Mouse (Mus musculus) G1E (cell line): ENCODE measurements around the gene Ccp110. TPM values are rescaled to one million over a fixed set of nuclear protein-coding genes. Genes with fewer than 3 reads are reported as not detected.
A peak's percentile ranks its signal among the peaks of the same experiment; 100 is the strongest.

Experiments
- ATAC-seq: 2 replicates; pipeline ENCODE4 v1.8.0; 2016; ENCODE audit warnings: mild to moderate bottlenecking; ENCODE audit not compliant: insufficient number of reproducible peaks, poor library complexity, low FRiP score, severe bottlenecking; ENCODE audit errors: extremely low read depth
- DNase-seq: peaks from one replicate; pipeline ENCODE4 v3.0.0; 2012; ENCODE audit warnings: low spot score
- H3K27me3 ChIP-seq: 2 replicates; pipeline ENCODE4 v1.6.1; 2012; ENCODE audit warnings: mild to moderate bottlenecking, low read length, inconsistent platforms; ENCODE audit not compliant: insufficient read depth
- H3K36me3 ChIP-seq: replicated peaks from 2 replicates; pipeline ENCODE3; 2012; ENCODE audit warnings: mild to moderate bottlenecking, inconsistent platforms
- H3K4me1 ChIP-seq: 2 replicates; pipeline ENCODE4 v1.6.1; 2012; ENCODE audit warnings: low read depth, low read length, inconsistent platforms, mixed read lengths; ENCODE audit not compliant: insufficient read depth
- H3K4me3 ChIP-seq: 2 replicates; pipeline ENCODE4 v1.5.1; 2012; ENCODE audit warnings: low read depth, mild to moderate bottlenecking, inconsistent platforms, low read length, moderate library complexity, mixed read lengths
- H3K9me3 ChIP-seq: replicated peaks from 2 replicates; pipeline ENCODE4 v1.6.1; 2012; ENCODE audit warnings: inconsistent platforms
- CTCF ChIP-seq: IDR thresholded peaks from 2 replicates; pipeline ENCODE4 v1.5.1; 2012; ENCODE audit warnings: low read depth, low read length, inconsistent platforms, mixed read lengths
- GATA1 ChIP-seq: IDR thresholded peaks from 2 replicates; pipeline ENCODE4 v1.6.1; 2012; ENCODE audit warnings: borderline replicate concordance, low read length, inconsistent platforms, mixed read lengths
- GATA2 ChIP-seq: IDR thresholded peaks from 2 replicates; pipeline ENCODE4 v1.6.1; 2012; ENCODE audit warnings: low read depth, low read length, inconsistent platforms, borderline replicate concordance
- POLR2AphosphoS5 ChIP-seq: IDR thresholded peaks from 2 replicates; pipeline ENCODE4 v1.6.1; 2012; ENCODE audit warnings: low read depth, low read length, inconsistent platforms; ENCODE audit not compliant: insufficient replicate concordance
- TAL1 ChIP-seq: conservative IDR thresholded peaks from 2 replicates; pipeline ENCODE4 v1.6.1; 2012; ENCODE audit warnings: low read depth, low read length, inconsistent platforms, mixed read lengths
- polyA plus RNA-seq: library from polyadenylated mRNA; stranded (reverse); fragments of >175 nt; gene quantifications from 2 replicates; pipeline ENCODE4 v1.2.3, GENCODE M21; 2012
- total RNA-seq, 2 experiments: library from RNA; stranded (forward) in 1 of 2; stranded (reverse) in 1 of 2; fragments of 200-1000 nt in 1 of 2; fragments of >200 nt in 1 of 2; fragmentation: Nextera tagmentation in 1 of 2; gene quantifications; 2 replicates each; pipeline ENCODE4 v1.2.3; 2014 to 2017

The Ccp110 gene
- total and polyA plus RNA-seq, 3 experiments = 0.91 to 25.5 (median 22.7) TPM

GRCm38 (mm10) chr7:118705101-118705961 lies 7.0 kb upstream of the Ccp110 start, which contains the start of gene Gde1:
TSS of gene Gde1 (minus strand) at chr7:118705778.
- H3K4me1 ChIP-seq = peaks cover 37% of the 10 kb centered on the region
- ATAC-seq = peak; percentile 98
- no peaks in the 10 kb centered on the region for H3K9me3 ChIP-seq
- no peak for TF ChIP-seq GATA1
- TF ChIP-seq POLR2AphosphoS5 = no peak
- TF ChIP-seq TAL1 = no peak
- TF ChIP-seq GATA2 = no peak
- TF ChIP-seq CTCF = no peak
- H3K4me3 ChIP-seq = peak within 1 kb of the TSS; percentile 98
- no peaks in the 10 kb centered on the region for H3K27me3 ChIP-seq
- peaks cover 34% of the 10 kb centered on the region for H3K36me3 ChIP-seq
- DNase-seq = peak; percentile 98

- TF ChIP-seq CTCF = no peak
- peak overlapping the region; percentile 98; the same call in 1 of the 2 replicates for H3K4me3 ChIP-seq
- 0 out of 2 replicates have a peak, but pooled peaks have one; percentile 18 for ATAC-seq
These were observed 6.3 kb upstream of the Ccp110 start for GRCm38 (mm10) chr7:118706051-118706450.

GRCm38 (mm10) chr7:118706488-118706887 lies 5.9 kb upstream of the Ccp110 start:
- ATAC-seq (no peak), DNase-seq (no peak)
- no peak for TF ChIP-seq GATA2
- TF ChIP-seq CTCF = no peak
- TF ChIP-seq GATA1 = no peak
- TF ChIP-seq TAL1 = no peak
- no peak for TF ChIP-seq POLR2AphosphoS5
- peaks cover 23% of the 10 kb centered on the region for H3K36me3 ChIP-seq
- H3K4me1 ChIP-seq = peaks cover 37% of the 10 kb centered on the region
- no peaks in the 10 kb centered on the region for H3K9me3 ChIP-seq
- H3K27me3 ChIP-seq = no peaks in the 10 kb centered on the region
- H3K4me3 ChIP-seq = no peak overlapping the region

More at GRCm38 (mm10) chr7:118706051-118706450, 6.3 kb upstream of the Ccp110 start:
- H3K4me1 ChIP-seq = peaks cover 37% of the 10 kb centered on the region
- peaks cover 27% of the 10 kb centered on the region for H3K36me3 ChIP-seq
- DNase-seq = no peak
- H3K27me3 ChIP-seq = no peaks in the 10 kb centered on the region
- no peaks in the 10 kb centered on the region for H3K9me3 ChIP-seq

GRCm38 (mm10) chr7:118707216-118707615 lies 5.1 kb upstream of the Ccp110 start:
- DNase-seq = no peak
- H3K9me3 ChIP-seq = no peaks in the 10 kb centered on the region
- H3K4me1 ChIP-seq = peaks cover 37% of the 10 kb centered on the region
- peaks cover 15% of the 10 kb centered on the region for H3K36me3 ChIP-seq
- no peaks in the 10 kb centered on the region for H3K27me3 ChIP-seq
- no peak for TF ChIP-seq GATA2
- TF ChIP-seq TAL1 = no peak
- no peak for ATAC-seq
- H3K4me3 ChIP-seq = no peak overlapping the region

GRCm38 (mm10) chr7:118708002-118708401 lies 4.3 kb upstream of the Ccp110 start:
- DNase-seq (no peak), ATAC-seq (no peak)
- Histone ChIP-seq H3K4me3 (no peak overlapping the region), H3K36me3 (peaks cover 9% of the 10 kb centered on the region), H3K27me3 (no peaks in the 10 kb centered on the region), H3K9me3 (no peaks in the 10 kb centered on the region), H3K4me1 (peaks cover 42% of the 10 kb centered on the region)
- TF ChIP-seq GATA2 = no peak
- TF ChIP-seq CTCF = no peak
- no peak for TF ChIP-seq TAL1
- no peak for TF ChIP-seq GATA1
- no peak for TF ChIP-seq POLR2AphosphoS5

GRCm38 (mm10) chr7:118710776-118711175 lies 1.6 kb upstream of the Ccp110 start:
- H3K4me3 ChIP-seq = no peak overlapping the region
- peaks cover 16% of the 10 kb centered on the region for H3K36me3 ChIP-seq
- H3K27me3 ChIP-seq = no peaks in the 10 kb centered on the region
- DNase-seq (no peak), ATAC-seq (no peak)
- H3K4me1 ChIP-seq = peaks cover 31% of the 10 kb centered on the region
- H3K9me3 ChIP-seq = no peaks in the 10 kb centered on the region
- TF ChIP-seq GATA1 (no peak), CTCF (no peak), TAL1 (no peak), POLR2AphosphoS5 (no peak), GATA2 (no peak)
